Mouse (Mus musculus) megakaryocyte-erythroid progenitor cell, adult 5-6 weeks (primary cell): Measurements from ENCODE around the gene Efcab5. TPM values are rescaled to one million over a fixed set of nuclear protein-coding genes. Genes with fewer than 3 reads are reported as not detected.
"Not testable (repeated sequence)": the region's sequence is repeated elsewhere in the genome, so short reads cannot be mapped to it uniquely, and the experiment has no call there.

Experiments used
- ATAC-seq: replicated peaks from 2 replicates; pipeline ENCODE4 v1.8.0; 2016; ENCODE audit warnings: mild to moderate bottlenecking, inconsistent platforms; ENCODE audit not compliant: severe bottlenecking, poor library complexity, low FRiP score, low TSS enrichment
- total RNA-seq, 2 experiments: library from RNA; stranded (forward) in 1 of 2; stranded (reverse) in 1 of 2; fragments of 200-1000, 215-1000 nt in 1 of 2; fragments of >200 nt in 1 of 2; fragmentation: Nextera tagmentation in 1 of 2; gene quantifications; 2 replicates each; pipeline ENCODE4 v1.2.3; 2014 to 2017

Efcab5 gene
- total RNA-seq, 2 experiments from 2014 or later: 0.59 to 0.66 TPM

DNA sequence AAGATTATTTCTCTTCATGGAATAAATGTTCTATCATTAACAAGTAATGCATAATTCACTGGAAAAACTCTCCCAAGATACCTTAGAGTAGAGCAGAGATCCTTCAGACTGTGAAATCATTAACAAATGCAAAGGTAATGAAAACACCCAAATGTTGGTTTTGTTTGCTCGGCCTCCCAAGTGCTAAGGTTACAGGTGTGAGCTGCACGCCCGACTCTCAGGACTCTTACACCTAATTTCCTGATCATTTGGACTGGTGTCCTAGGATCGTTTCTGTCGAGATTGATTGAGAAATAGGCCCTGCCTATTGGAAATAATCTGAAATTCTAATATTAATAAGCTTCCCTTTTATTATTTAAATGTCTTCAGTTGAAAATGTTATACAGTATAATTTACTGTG lies 7.2 kb downstream of the Efcab5 start:
- no peak for ATAC-seq

GRCm38 (mm10) chr11:77180886-77181285 lies 7.9 kb downstream of the Efcab5 start:
- no peak for ATAC-seq

DNA sequence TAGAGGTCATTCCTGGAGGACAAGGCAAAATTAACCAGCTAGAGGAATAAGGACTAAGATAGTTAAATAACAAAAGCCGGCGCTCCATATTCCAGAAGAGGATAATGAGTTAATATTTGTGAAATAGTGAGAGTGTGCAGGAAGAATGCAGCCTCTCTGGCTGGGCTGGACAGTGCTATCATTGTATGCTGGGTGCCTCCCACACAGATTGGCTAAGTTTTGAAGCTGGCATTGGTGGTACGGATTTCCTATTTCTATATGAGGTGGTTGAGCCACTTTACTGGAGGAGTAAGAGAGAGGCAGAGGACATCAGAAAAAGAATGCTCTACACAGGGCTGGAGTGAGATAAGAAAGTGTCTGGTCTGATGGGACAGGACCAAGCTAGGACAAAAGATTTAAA lies 9.0 kb downstream of the Efcab5 start:
- no peak for ATAC-seq

GRCm38 (mm10) chr11:77174531-77174930 lies 14.2 kb downstream of the Efcab5 start:
- no peak for ATAC-seq

GRCm38 (mm10) chr11:77173731-77174130 lies 15.0 kb downstream of the Efcab5 start:
- no peak for ATAC-seq

DNA sequence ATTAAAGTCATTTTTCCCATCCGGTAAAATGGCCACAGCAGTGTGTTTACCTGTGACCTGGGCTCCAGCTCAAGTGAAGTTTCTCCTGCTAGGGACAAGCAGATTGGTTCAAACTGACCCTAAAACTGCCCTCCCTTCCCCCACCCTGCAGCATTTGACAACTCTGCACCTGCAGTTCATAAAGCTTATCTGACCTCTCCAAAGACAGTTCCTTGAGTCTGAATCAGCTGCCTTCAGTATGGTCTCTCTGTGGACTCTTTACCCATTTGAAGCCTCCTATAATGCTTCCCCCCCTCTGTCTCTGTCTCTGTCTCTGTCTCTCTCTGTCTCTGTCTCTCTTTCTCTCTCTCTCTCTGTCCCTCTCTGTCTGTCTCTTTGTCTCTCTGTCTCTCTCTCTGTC lies 28.0 kb downstream of the Efcab5 start:
- ATAC-seq: peak; percentile 34; the same call in 1 of the 2 replicates

DNA sequence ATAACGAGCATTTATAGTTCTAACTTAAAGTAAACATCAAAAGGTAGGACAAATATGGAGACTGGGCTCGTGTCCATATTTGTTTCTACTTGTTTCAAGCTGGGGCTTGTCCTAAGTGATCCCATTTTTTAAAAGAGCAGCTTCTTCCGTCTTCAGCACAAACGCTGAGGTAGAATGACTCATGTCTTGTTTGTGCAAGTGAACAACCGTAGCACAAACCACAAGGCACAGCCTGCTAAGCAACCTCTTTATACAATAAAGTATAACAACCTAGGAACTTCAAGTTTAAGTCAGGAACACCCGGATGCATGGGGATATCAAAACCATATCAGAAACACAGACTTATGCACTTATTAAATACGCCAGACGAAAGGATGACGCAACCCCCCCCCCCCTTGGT lies 28.4 kb downstream of the Efcab5 start:
- ATAC-seq: 0 out of 2 replicates have a peak, but pooled peaks have one; percentile 2

DNA sequence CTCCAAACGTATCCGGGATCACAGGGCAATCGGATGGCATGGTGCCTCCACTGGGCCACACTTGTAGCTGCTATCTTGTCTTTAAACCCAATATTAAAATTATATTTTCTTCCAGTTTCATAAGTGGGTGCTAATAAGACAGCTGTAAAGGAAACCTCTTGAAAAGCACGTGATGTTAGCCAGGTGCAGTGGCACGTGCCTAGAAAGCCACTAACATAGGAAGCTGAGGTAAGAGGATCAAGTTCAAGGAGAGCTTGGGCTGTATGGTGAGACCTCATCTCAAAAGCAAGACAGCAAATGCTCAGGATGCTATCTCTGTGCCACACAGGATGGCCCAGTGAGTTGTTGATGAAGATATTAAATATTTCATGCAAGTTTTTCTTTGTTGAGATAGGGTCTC lies 34.6 kb downstream of the Efcab5 start:
- ATAC-seq: no peak

DNA sequence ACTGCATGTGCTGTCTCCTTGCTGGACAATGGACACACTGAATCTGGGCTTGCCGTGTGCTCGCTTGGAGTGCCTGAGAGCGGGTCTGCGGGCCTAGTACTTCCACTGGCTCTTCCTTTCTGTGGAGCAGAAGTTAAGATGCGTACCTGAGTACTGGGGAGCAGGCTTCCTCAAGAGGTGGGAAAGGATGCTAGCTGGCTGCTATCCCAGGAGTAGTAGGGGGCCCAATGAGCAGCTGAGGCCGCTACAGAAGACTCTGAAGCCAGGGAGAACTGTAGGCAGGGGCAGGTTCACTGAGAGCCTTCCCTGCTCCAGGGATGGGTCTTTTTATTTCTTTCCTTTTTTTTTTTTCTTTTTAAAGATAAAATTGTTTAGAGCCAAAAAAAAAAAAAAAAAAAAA lies 38.0 kb downstream of the Efcab5 start:
- ATAC-seq: no peak

- ATAC-seq: not testable (repeated sequence)
These were observed 38.8 kb downstream of the Efcab5 start for GRCm38 (mm10) chr11:77149783-77150630.

DNA sequence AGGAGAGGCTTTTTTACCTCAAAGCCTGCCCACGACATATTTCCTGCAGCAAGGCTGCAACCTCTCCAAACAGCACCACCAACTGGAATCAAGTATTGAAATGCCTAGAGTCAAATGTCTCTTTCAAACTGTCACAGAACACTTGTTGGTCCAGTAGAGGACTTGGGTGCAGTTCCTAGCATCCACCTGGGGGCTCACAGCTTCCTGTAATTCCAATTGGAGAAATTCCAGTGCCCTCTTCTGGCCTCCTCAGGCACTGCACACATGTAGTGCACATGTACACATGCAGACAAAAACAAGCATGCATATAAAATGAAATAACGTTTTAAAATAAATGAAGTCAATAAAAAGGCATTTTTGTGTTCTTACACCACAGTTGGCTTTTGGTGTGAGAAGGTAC lies 40.0 kb downstream of the Efcab5 start:
- no peak for ATAC-seq

- ATAC-seq: no peak
These were observed 41.0 kb downstream of the Efcab5 start for GRCm38 (mm10) chr11:77147753-77148152.

DNA sequence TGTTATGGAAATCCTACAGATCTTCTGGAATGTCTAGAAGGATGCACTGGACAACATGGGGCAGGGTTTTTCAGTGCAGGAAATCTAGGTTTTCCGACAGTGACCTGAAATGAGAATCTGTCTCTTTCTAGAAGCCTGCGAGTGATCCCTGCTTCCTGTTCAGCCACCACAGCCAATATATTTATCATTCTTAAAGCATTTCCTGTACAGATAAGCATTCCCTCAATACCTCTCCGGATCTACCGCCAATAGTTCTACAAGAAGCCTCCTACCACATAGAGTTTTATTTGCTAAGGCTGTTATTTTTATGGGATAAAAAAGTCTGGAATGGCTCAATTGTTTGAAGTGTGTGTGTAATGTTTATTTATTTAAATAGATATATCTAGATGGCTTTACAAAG lies 43.3 kb downstream of the Efcab5 start:
- ATAC-seq: no peak

DNA sequence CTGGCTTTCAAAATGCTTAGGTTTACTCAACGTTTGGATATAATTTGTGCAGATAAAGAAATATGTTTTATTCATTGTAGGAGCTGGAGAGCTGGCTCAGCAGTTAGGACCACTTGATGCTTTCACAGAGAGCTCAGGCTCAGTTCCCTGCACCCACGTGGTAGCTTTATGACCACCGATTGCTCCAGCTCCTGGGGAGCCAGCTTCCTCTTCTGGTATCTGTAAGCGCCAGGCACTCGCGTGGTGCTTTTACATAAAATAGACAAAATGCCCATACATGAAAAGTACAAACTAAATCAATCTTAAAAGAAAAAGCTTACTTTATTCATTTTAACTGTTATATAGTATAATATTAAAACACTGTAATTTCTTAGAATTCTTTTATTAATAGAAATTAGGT lies 46.8 kb downstream of the Efcab5 start:
- ATAC-seq: no peak

- ATAC-seq: 0 out of 2 replicates have a peak, but pooled peaks have one; percentile 41
These were observed 48.8 kb downstream of the Efcab5 start for GRCm38 (mm10) chr11:77139976-77140375.

- ATAC-seq: no peak
These were observed 55.3 kb downstream of the Efcab5 start for GRCm38 (mm10) chr11:77133450-77133849.

GRCm38 (mm10) chr11:77132580-77132979 lies 56.2 kb downstream of the Efcab5 start:
- no peak for ATAC-seq

GRCm38 (mm10) chr11:77128562-77128961 lies 60.2 kb downstream of the Efcab5 start:
- no peak for ATAC-seq

- ATAC-seq: no peak
These were observed 77.6 kb downstream of the Efcab5 start for GRCm38 (mm10) chr11:77111141-77111540.

DNA sequence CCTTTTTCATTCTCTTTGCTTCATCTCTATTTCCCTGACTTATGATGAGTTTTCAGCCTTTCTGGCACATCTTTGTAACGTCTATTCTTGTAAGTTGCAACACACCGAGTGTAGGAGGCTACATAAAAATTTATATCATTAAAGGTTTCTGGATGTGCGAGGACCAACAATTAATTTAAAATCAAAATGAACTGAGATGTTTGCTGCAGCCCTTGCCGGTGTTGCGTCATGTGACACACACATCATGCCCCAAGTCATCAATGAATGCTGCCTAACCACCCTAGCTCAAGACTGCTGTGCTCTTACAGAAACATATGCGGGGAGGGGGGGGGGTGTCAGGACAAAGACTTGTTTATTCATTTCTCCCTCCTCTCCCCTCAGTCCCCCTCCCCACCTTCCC lies 80.3 kb downstream of the Efcab5 start:
- no peak for ATAC-seq

DNA sequence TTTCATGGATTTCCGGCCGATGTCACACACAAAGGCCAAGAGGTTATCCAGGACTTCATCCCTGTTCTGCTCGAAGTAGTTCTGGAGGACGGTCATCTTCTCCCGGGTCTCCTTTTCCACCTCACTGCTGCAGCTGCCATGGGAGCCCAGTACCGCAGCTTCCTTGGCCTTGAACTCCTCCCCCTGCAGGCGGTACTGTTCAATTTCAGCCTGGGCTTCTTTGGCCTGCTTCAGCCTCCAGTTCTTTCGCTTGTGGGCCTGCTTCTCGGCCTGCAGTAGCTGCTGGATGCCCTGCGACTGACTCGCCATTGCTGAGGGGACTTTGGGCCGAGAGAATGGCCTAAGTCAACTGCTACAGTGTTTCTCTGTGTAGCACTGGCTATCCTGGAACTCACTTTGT lies 80.9 kb downstream of the Efcab5 start:
- ATAC-seq: 0 out of 2 replicates have a peak, but pooled peaks have one; percentile 34
